8 mouse cellular contexts compared by ENCODE assay signal in genomic region chr7:37768310-37768940, GRCm38 (mm10). TPM values are rescaled to one million over a fixed set of nuclear protein-coding genes. Genes with fewer than 3 reads are reported as not detected.
A peak's percentile ranks its signal among the peaks of the same experiment; 100 is the strongest.
DNase-seq lines count a peak whose midpoint lies in the region; ATAC-seq lines count a peak whose summit lies in the region.

No protein-coding gene starts in this region.

- peaks cover 91% of the 10 kb centered on the region for H3K27me3 ChIP-seq in kidney, embryonic 15.5 days
- H3K27me3 ChIP-seq in embryonic facial prominence, embryonic 15.5 days: peaks cover 79% of the 10 kb centered on the region
- H3K27me3 ChIP-seq in intestine, embryonic 16.5 days (replicated peaks; ENCODE audit: control insufficient read depth, insufficient read depth, low read length): peaks cover 58% of the 10 kb centered on the region
- no peaks in the 10 kb centered on the region for H3K27me3 ChIP-seq in neural tube, embryonic 15.5 days (replicated peaks)

- H3K27ac ChIP-seq in kidney, embryonic 15.5 days: no peak overlapping the region
- no peak overlapping the region for H3K27ac ChIP-seq in embryonic facial prominence, embryonic 15.5 days (replicated peaks)
- no peak overlapping the region for H3K27ac ChIP-seq in intestine, embryonic 16.5 days (ENCODE audit: low read length)
- peak overlapping the region; percentile 90 for H3K27ac ChIP-seq in neural tube, embryonic 15.5 days (replicated peaks)

- DNase-seq in kidney, adult 18-20 months: no peak
- no peak for DNase-seq in frontal cortex, adult 2 months (ENCODE audit: extremely low spot score in 1 of 2, low spot score in 1 of 2)
- DNase-seq in kidney, postnatal 4 days: no peak

- 6% methylated on average over 10 of the region's 10 CpGs for WGBS in kidney, embryonic 15.5 days
- 18% methylated on average over 10 of the region's 10 CpGs for WGBS in embryonic facial prominence, embryonic 15.5 days
- 23% methylated on average over 10 of the region's 10 CpGs for WGBS in intestine, embryonic 16.5 days
- WGBS in neural tube, embryonic 15.5 days: 7% methylated on average over 10 of the region's 10 CpGs

- H3K4me1 ChIP-seq in kidney, embryonic 15.5 days: peaks cover 51% of the 10 kb centered on the region
- peaks cover 44% of the 10 kb centered on the region for H3K4me1 ChIP-seq in embryonic facial prominence, embryonic 15.5 days
- peaks cover 9% of the 10 kb centered on the region; the same call in 1 of the 2 replicates for H3K4me1 ChIP-seq in intestine, embryonic 16.5 days (ENCODE audit: control insufficient read depth, insufficient read depth, low read length)
- peaks cover 66% of the 10 kb centered on the region for H3K4me1 ChIP-seq in neural tube, embryonic 15.5 days

- peak overlapping the region; percentile 99 for H3K4me2 ChIP-seq in kidney, embryonic 15.5 days
- peak overlapping the region; percentile 98 for H3K4me2 ChIP-seq in embryonic facial prominence, embryonic 15.5 days (replicated peaks)
- H3K4me2 ChIP-seq in intestine, embryonic 16.5 days (ENCODE audit: low read depth, low read length): peak overlapping the region; percentile 88
- peak overlapping the region; percentile 98 for H3K4me2 ChIP-seq in neural tube, embryonic 15.5 days

- no peak overlapping the region for H3K9ac ChIP-seq in kidney, embryonic 15.5 days
- H3K9ac ChIP-seq in embryonic facial prominence, embryonic 15.5 days: no peak overlapping the region
- H3K9ac ChIP-seq in intestine, embryonic 16.5 days (ENCODE audit: low read depth, low read length): peak overlapping the region; percentile 25; the same call in 1 of the 2 replicates
- peak overlapping the region; percentile 63 for H3K9ac ChIP-seq in neural tube, embryonic 15.5 days (replicated peaks)

- H3K4me3 ChIP-seq in kidney, embryonic 15.5 days (replicated peaks): peak overlapping the region; percentile 61
- peak overlapping the region; percentile 55 for H3K4me3 ChIP-seq in embryonic facial prominence, embryonic 15.5 days (replicated peaks)
- peak overlapping the region; percentile 54 for H3K4me3 ChIP-seq in intestine, embryonic 16.5 days (ENCODE audit: low read length)
- H3K4me3 ChIP-seq in neural tube, embryonic 15.5 days (replicated peaks): peak overlapping the region; percentile 66

- no peak for ATAC-seq in kidney, embryonic 15.5 days (replicated peaks; ENCODE audit: low FRiP score)
- no peak for ATAC-seq in embryonic facial prominence, embryonic 15.5 days (ENCODE audit: insufficient number of reproducible peaks, low FRiP score, low TSS enrichment, low read depth)
- ATAC-seq in intestine, embryonic 16.5 days: no peak
- no peak for ATAC-seq in neural tube, embryonic 15.5 days (ENCODE audit: low FRiP score)
- no peak for ATAC-seq in granulocyte monocyte progenitor cell, adult 5-6 weeks (replicated peaks; ENCODE audit: poor library complexity, severe bottlenecking)

- H3K36me3 ChIP-seq in kidney, embryonic 15.5 days: no peaks in the 10 kb centered on the region
- H3K36me3 ChIP-seq in embryonic facial prominence, embryonic 15.5 days: no peaks in the 10 kb centered on the region
- H3K36me3 ChIP-seq in intestine, embryonic 16.5 days (ENCODE audit: control insufficient read depth, insufficient read depth, low read length): no peaks in the 10 kb centered on the region
- no peaks in the 10 kb centered on the region for H3K36me3 ChIP-seq in neural tube, embryonic 15.5 days

- H3K9me3 ChIP-seq in kidney, embryonic 15.5 days (replicated peaks): no peaks in the 10 kb centered on the region
- H3K9me3 ChIP-seq in embryonic facial prominence, embryonic 15.5 days (replicated peaks): no peaks in the 10 kb centered on the region
- no peaks in the 10 kb centered on the region for H3K9me3 ChIP-seq in intestine, embryonic 16.5 days (ENCODE audit: control insufficient read depth, low read length)
- no peaks in the 10 kb centered on the region for H3K9me3 ChIP-seq in neural tube, embryonic 15.5 days (replicated peaks)

RNA-seq across cellular contexts. Expression of gene Zfp536, which starts 5.0 kb away (rescaled TPM):
- polyA plus RNA-seq in kidney, embryonic 15.5 days (2015; fragmentation: Nextera tagmentation; extraction: Ambion mirVana): 6.7 and 9.5 TPM in 2 replicates
- 6.6 and 8.2 TPM in 2 replicates for polyA plus RNA-seq in embryonic facial prominence, embryonic 15.5 days (2015; fragmentation: Nextera tagmentation; extraction: Ambion mirVana)
- polyA plus RNA-seq in intestine, embryonic 16.5 days (2015; fragmentation: Nextera tagmentation; extraction: Ambion mirVana): 7.0 and 8.8 TPM in 2 replicates
- polyA plus RNA-seq in neural tube, embryonic 15.5 days (2015; fragmentation: Nextera tagmentation; extraction: Ambion mirVana): 27.9 and 34.5 TPM in 2 replicates
- 0.23 and 0.52 TPM in 2 replicates for total RNA-seq in granulocyte monocyte progenitor cell, adult 5-6 weeks (2014; fragmentation: Nextera tagmentation)
- not detected in 2 replicates for total RNA-seq in granulocyte monocyte progenitor cell, adult 5-6 weeks (2017)
- polyA plus RNA-seq in frontal cortex, adult 2 months (2012; rRNA removed): 12.6 and 20.3 TPM in 2 replicates

Comparison
In these comparisons a context has a peak if more than half of its experiments do, and no peak if none do; other contexts are left out.
1. H3K9ac ChIP-seq: peak in intestine, embryonic 16.5 days (single experiment) and neural tube, embryonic 15.5 days (single experiment); none in kidney, embryonic 15.5 days (single experiment) and embryonic facial prominence, embryonic 15.5 days (single experiment).
2. Peak in every context shown above with its lines, with median percentiles within 50 percentile points of each other: H3K4me2 ChIP-seq and H3K4me3 ChIP-seq.